Mouse (Mus musculus): Measurements from ENCODE around the gene Gm45521. TPM values are rescaled to one million over a fixed set of nuclear protein-coding genes. Genes with fewer than 3 reads are reported as not detected.

Gene Gm45521
- polyA plus RNA-seq, 1 experiment from 2014 or later, result not detected

DNA sequence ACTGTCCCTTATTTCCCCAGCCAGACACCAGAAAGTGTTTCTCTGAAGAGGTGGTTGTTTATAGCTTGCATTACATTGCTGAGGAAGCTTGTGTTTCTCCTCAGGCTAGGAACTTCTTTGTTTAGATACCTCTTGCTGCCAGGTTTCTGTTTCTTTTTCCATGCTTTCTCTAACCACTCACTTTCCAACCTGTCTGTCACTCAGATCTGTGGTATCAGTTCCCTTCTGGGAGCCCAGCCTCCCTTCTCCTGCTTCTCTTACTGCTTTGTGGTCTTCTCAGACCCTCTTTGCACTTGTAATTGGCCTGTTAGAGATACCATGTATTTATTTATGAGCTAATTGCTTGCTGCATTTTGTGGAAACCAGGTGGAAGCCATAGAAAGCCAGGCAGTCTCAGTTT lies 33.5 kb upstream of the Gm45521 start:
- no peak for ATAC-seq (ENCODE audit: insufficient number of reproducible peaks, insufficient read depth, low FRiP score, low read depth)
- Histone ChIP-seq H3K27me3 (ENCODE audit: control insufficient read depth, insufficient read depth, low read length) (no peaks in the 10 kb centered on the region), H3K4me2 (ENCODE audit: low read length) (no peak overlapping the region), H3K4me3 (ENCODE audit: control insufficient read depth in 1 of 2, insufficient read depth in 1 of 2, low read depth in 1 of 2, low read length in 2 of 2) (no peak overlapping the region), H3K4me1 (ENCODE audit: control insufficient read depth in 2 of 2, insufficient read depth in 2 of 2, low read length in 2 of 2) (no peaks in the 10 kb centered on the region), H3K9ac (ENCODE audit: low read length) (no peak overlapping the region), H3K9me3 (ENCODE audit: control insufficient read depth, low read length) (no peaks in the 10 kb centered on the region), H3K27ac (replicated peaks in 1 of 2; ENCODE audit: control insufficient read depth in 1 of 2, insufficient read depth in 1 of 2, low read depth in 2 of 2, low read length in 2 of 2) (no peak overlapping the region), H3K36me3 (ENCODE audit: control insufficient read depth, insufficient read depth, low read length) (peaks cover 88% of the 10 kb centered on the region)

- 85% methylated on average over 1 of the region's 1 CpGs for WGBS
- H3K4me3 ChIP-seq (ENCODE audit: control insufficient read depth in 1 of 2, insufficient read depth in 1 of 2, low read depth in 1 of 2, low read length in 2 of 2), result no peak overlapping the region
- no peak overlapping the region for H3K27ac ChIP-seq (replicated peaks in 1 of 2; ENCODE audit: control insufficient read depth in 1 of 2, insufficient read depth in 1 of 2, low read depth in 2 of 2, low read length in 2 of 2)
- no peaks in the 10 kb centered on the region for H3K4me1 ChIP-seq (ENCODE audit: control insufficient read depth in 2 of 2, insufficient read depth in 2 of 2, low read length in 2 of 2)
- no peak for ATAC-seq (ENCODE audit: insufficient number of reproducible peaks, insufficient read depth, low FRiP score, low read depth)
- peaks cover 91% of the 10 kb centered on the region for H3K36me3 ChIP-seq (ENCODE audit: control insufficient read depth, insufficient read depth, low read length)
- H3K9me3 ChIP-seq (ENCODE audit: control insufficient read depth, low read length), result no peaks in the 10 kb centered on the region
- H3K4me2 ChIP-seq (ENCODE audit: low read length), result no peak overlapping the region
- no peak overlapping the region for H3K9ac ChIP-seq (ENCODE audit: low read length)
- H3K27me3 ChIP-seq (ENCODE audit: control insufficient read depth, insufficient read depth, low read length), result no peaks in the 10 kb centered on the region
Measured at GRCm38 (mm10) chr14:7928362-7928761, 28.7 kb upstream of the Gm45521 start.

DNA sequence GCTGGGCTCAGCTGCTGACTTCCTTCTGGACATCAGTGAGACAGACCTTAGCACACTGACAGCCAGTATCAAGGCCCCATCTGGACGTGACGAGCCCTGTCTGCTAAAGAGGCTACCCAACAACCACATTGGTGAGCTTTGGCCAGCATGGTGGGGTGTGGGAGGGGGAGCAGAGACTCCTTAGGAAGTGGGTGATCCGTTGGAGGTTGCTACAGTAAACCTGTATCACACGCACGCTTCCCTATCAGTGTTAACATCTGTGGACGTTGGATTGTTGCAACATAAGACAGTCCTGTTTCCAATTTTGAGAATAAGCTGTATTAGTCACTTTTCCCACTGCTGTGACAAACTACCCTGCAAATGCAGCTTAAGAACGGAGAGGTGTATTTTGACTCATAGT lies 28.1 kb upstream of the Gm45521 start:
- Histone ChIP-seq H3K9ac (ENCODE audit: low read length) (no peak overlapping the region), H3K9me3 (ENCODE audit: control insufficient read depth, low read length) (no peaks in the 10 kb centered on the region), H3K4me1 (ENCODE audit: control insufficient read depth in 2 of 2, insufficient read depth in 2 of 2, low read length in 2 of 2) (no peaks in the 10 kb centered on the region), H3K36me3 (ENCODE audit: control insufficient read depth, insufficient read depth, low read length) (peaks cover 92% of the 10 kb centered on the region), H3K4me3 (ENCODE audit: control insufficient read depth in 1 of 2, insufficient read depth in 1 of 2, low read depth in 1 of 2, low read length in 2 of 2) (no peak overlapping the region), H3K27ac (replicated peaks in 1 of 2; ENCODE audit: control insufficient read depth in 1 of 2, insufficient read depth in 1 of 2, low read depth in 2 of 2, low read length in 2 of 2) (no peak overlapping the region), H3K4me2 (ENCODE audit: low read length) (no peak overlapping the region), H3K27me3 (ENCODE audit: control insufficient read depth, insufficient read depth, low read length) (no peaks in the 10 kb centered on the region)
- ATAC-seq (ENCODE audit: insufficient number of reproducible peaks, insufficient read depth, low FRiP score, low read depth), result no peak
- WGBS, result 75% methylated on average over 7 of the region's 7 CpGs

- peaks cover 88% of the 10 kb centered on the region for H3K36me3 ChIP-seq (ENCODE audit: control insufficient read depth, insufficient read depth, low read length)
- no peak overlapping the region for H3K9ac ChIP-seq (ENCODE audit: low read length)
- no peaks in the 10 kb centered on the region for H3K4me1 ChIP-seq (ENCODE audit: control insufficient read depth in 2 of 2, insufficient read depth in 2 of 2, low read length in 2 of 2)
- no peak overlapping the region for H3K27ac ChIP-seq (replicated peaks in 1 of 2; ENCODE audit: control insufficient read depth in 1 of 2, insufficient read depth in 1 of 2, low read depth in 2 of 2, low read length in 2 of 2)
- ATAC-seq (ENCODE audit: insufficient number of reproducible peaks, insufficient read depth, low FRiP score, low read depth), result no peak
- H3K27me3 ChIP-seq (ENCODE audit: control insufficient read depth, insufficient read depth, low read length), result no peaks in the 10 kb centered on the region
- no peak overlapping the region for H3K4me3 ChIP-seq (ENCODE audit: control insufficient read depth in 1 of 2, insufficient read depth in 1 of 2, low read depth in 1 of 2, low read length in 2 of 2)
- H3K9me3 ChIP-seq (ENCODE audit: control insufficient read depth, low read length), result no peaks in the 10 kb centered on the region
- no peak overlapping the region for H3K4me2 ChIP-seq (ENCODE audit: low read length)
- 88% methylated on average over 4 of the region's 4 CpGs for WGBS
Measured at GRCm38 (mm10) chr14:7932151-7932550, 24.9 kb upstream of the Gm45521 start.

DNA sequence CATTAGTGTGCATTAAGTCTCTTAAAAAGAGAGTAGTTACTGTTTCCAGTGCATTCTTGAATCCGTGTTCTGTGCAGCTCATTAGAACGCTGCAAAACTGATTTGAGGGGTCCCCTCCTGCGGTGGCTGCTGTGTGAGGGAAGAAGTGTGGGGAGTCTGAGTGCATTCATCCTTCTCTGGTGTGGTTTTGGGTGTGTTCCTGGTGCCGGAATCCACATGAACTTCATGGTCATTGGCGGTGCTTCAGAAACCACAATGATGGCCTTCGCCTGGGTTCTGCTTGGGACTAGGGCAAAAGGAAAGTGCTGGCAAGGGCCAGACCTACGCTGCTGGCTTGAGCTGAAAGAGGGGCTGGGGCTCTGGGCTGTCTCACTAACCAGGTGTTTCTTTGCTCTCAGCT lies 22.9 kb upstream of the Gm45521 start:
- 89% methylated on average over 7 of the region's 7 CpGs for WGBS
- Histone ChIP-seq H3K9me3 (ENCODE audit: control insufficient read depth, low read length) (no peaks in the 10 kb centered on the region), H3K4me1 (ENCODE audit: control insufficient read depth in 2 of 2, insufficient read depth in 2 of 2, low read length in 2 of 2) (no peaks in the 10 kb centered on the region), H3K36me3 (ENCODE audit: control insufficient read depth, insufficient read depth, low read length) (peaks cover 75% of the 10 kb centered on the region), H3K4me3 (ENCODE audit: control insufficient read depth in 1 of 2, insufficient read depth in 1 of 2, low read depth in 1 of 2, low read length in 2 of 2) (no peak overlapping the region), H3K4me2 (ENCODE audit: low read length) (no peak overlapping the region), H3K27ac (replicated peaks in 1 of 2; ENCODE audit: control insufficient read depth in 1 of 2, insufficient read depth in 1 of 2, low read depth in 2 of 2, low read length in 2 of 2) (no peak overlapping the region), H3K9ac (ENCODE audit: low read length) (no peak overlapping the region), H3K27me3 (ENCODE audit: control insufficient read depth, insufficient read depth, low read length) (no peaks in the 10 kb centered on the region)
- ATAC-seq (ENCODE audit: insufficient number of reproducible peaks, insufficient read depth, low FRiP score, low read depth), result no peak

DNA sequence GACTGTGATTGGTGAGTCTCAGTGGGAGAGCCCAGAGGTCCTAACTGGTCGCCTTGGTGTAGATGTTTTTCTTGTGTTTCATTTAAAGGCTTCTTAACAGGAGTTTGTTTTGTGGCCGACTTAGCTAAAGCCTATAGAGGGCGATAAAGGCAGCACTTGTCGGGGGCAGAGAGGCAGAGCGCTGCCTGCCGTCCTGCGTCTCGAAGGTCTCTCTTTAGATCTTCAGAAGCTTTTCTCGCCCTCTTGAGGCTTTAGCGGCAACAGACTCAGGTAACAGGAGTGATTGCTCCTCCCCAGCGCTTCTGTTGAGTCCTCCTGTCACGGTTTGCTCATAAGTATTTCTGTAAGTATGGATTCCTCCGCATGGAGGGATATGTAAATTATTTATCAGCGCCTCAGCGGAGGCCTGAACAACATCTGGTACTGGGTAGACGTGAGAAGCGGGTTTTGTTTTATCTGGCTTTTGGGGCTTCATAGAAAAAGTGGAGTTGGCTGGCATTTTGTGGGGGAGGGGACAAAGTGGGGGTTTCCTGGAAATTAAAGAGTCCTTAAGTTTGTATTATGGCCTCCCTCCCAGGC lies 19.9 kb upstream of the Gm45521 start:
- H3K4me2 ChIP-seq (ENCODE audit: low read length), result 0 out of 2 replicates have a peak overlapping the region, but pooled peaks have one; percentile 29
- H3K27me3 ChIP-seq (ENCODE audit: control insufficient read depth, insufficient read depth, low read length), result no peaks in the 10 kb centered on the region
- no peak overlapping the region for H3K9ac ChIP-seq (ENCODE audit: low read length)
- WGBS, result 39% methylated on average over 17 of the region's 17 CpGs
- H3K4me3 ChIP-seq (ENCODE audit: control insufficient read depth in 1 of 2, insufficient read depth in 1 of 2, low read depth in 1 of 2, low read length in 2 of 2), result no peak overlapping the region
- no peaks in the 10 kb centered on the region for H3K9me3 ChIP-seq (ENCODE audit: control insufficient read depth, low read length)
- peaks cover 7 to 11% of the 10 kb centered on the region in 2 experiments for H3K4me1 ChIP-seq (ENCODE audit: control insufficient read depth in 2 of 2, insufficient read depth in 2 of 2, low read length in 2 of 2)
- H3K36me3 ChIP-seq (ENCODE audit: control insufficient read depth, insufficient read depth, low read length), result peaks cover 48% of the 10 kb centered on the region
- no peak for ATAC-seq (ENCODE audit: insufficient number of reproducible peaks, insufficient read depth, low FRiP score, low read depth)
- no peak overlapping the region for H3K27ac ChIP-seq (replicated peaks in 1 of 2; ENCODE audit: control insufficient read depth in 1 of 2, insufficient read depth in 1 of 2, low read depth in 2 of 2, low read length in 2 of 2)

GRCm38 (mm10) chr14:7938809-7939784 lies 18.0 kb upstream of the Gm45521 start:
- peaks cover 38% of the 10 kb centered on the region for H3K36me3 ChIP-seq (ENCODE audit: control insufficient read depth, insufficient read depth, low read length)
- 85% methylated on average over 19 of the region's 19 CpGs for WGBS
- no peak overlapping the region for H3K9ac ChIP-seq (ENCODE audit: low read length)
- H3K4me1 ChIP-seq (ENCODE audit: control insufficient read depth in 2 of 2, insufficient read depth in 2 of 2, low read length in 2 of 2), result peaks cover 18 to 30% of the 10 kb centered on the region in 2 experiments
- no peak overlapping the region for H3K27ac ChIP-seq (replicated peaks in 1 of 2; ENCODE audit: control insufficient read depth in 1 of 2, insufficient read depth in 1 of 2, low read depth in 2 of 2, low read length in 2 of 2)
- H3K4me2 ChIP-seq (ENCODE audit: low read length), result no peak overlapping the region
- no peak for ATAC-seq (ENCODE audit: insufficient number of reproducible peaks, insufficient read depth, low FRiP score, low read depth)
- H3K4me3 ChIP-seq (ENCODE audit: control insufficient read depth in 1 of 2, insufficient read depth in 1 of 2, low read depth in 1 of 2, low read length in 2 of 2), result no peak overlapping the region
- H3K9me3 ChIP-seq (ENCODE audit: control insufficient read depth, low read length), result no peaks in the 10 kb centered on the region
- H3K27me3 ChIP-seq (ENCODE audit: control insufficient read depth, insufficient read depth, low read length), result no peaks in the 10 kb centered on the region

Data from heart, embryonic 14.5 days (tissue).